Mouse (Mus musculus) heart, postnatal 14 days (tissue): ENCODE data around the gene Lonp2. TPM values are rescaled to one million over a fixed set of nuclear protein-coding genes. Genes with fewer than 3 reads are reported as not detected.

ENCODE experiments used
- DNase-seq, 2 experiments: peaks; one replicate each; pipeline ENCODE4 v3.0.0; 2021 to 2022
- intact Hi-C: fragments of 180-260 bp; cut with DNase I; formaldehyde crosslinking; loops from one replicate; pipeline ENCODE4 v1.15.1; 2025
- total RNA-seq, 2 experiments: library from RNA; stranded (reverse); gene quantifications; 2 replicates each; pipeline ENCODE4 v1.2.3; 2021

Lonp2 gene
- total RNA-seq, 2 experiments from 2014 or later = 60.2 to 62.4 TPM

- no peak for DNase-seq
- intact Hi-C loops = no loop called here
These were observed 78.6 kb downstream of the Lonp2 start for GRCm38 (mm10) chr8:86702453-86702852.

GRCm38 (mm10) chr8:86705317-86705716 lies 81.5 kb downstream of the Lonp2 start:
- intact Hi-C loops = no loop called here
- DNase-seq = no peak

- intact Hi-C loops = no loop called here
- no peak for DNase-seq
These were observed 82.9 kb downstream of the Lonp2 start for GRCm38 (mm10) chr8:86706756-86707155.

DNA sequence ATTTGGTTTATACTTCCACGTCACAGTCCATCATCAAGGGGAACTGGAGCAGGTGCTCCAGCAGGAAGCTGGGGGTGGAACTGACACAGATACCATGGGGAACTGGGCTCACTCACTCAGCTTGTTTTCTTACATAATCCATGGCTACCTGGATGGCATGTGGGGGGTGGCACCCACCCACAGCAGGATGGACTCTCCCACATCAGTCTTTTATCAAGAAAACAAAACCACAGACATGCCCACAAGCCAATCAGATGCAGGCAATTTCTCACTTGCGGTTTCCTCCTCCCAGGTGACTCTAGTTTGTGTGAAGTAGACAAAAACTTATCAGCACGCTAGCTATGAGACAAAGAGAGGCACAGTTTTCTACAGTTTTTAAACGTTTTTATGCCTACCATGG lies 84.0 kb downstream of the Lonp2 start:
- intact Hi-C loops = no loop called here
- DNase-seq = no peak

DNA sequence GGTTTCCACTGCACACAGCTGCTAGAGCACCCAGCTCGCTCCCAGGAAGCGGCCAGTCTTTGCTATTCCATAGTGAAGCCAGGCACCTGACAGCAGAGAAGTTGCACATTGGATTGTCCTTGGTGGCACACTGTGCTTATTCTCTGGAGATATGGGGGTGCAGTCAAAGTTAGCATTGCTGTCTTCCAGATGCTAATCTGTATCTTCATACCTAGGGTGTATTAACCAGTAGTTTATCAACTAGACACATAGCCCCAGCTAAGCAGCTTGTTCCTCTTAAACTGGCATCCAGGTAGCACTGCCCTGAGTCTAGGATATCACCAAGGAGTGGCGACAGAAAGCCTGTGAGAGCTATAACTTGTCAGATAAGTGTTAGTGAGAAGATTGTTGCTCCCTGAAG lies 88.8 kb downstream of the Lonp2 start:
- intact Hi-C loops = no loop called here
- DNase-seq = no peak

DNA sequence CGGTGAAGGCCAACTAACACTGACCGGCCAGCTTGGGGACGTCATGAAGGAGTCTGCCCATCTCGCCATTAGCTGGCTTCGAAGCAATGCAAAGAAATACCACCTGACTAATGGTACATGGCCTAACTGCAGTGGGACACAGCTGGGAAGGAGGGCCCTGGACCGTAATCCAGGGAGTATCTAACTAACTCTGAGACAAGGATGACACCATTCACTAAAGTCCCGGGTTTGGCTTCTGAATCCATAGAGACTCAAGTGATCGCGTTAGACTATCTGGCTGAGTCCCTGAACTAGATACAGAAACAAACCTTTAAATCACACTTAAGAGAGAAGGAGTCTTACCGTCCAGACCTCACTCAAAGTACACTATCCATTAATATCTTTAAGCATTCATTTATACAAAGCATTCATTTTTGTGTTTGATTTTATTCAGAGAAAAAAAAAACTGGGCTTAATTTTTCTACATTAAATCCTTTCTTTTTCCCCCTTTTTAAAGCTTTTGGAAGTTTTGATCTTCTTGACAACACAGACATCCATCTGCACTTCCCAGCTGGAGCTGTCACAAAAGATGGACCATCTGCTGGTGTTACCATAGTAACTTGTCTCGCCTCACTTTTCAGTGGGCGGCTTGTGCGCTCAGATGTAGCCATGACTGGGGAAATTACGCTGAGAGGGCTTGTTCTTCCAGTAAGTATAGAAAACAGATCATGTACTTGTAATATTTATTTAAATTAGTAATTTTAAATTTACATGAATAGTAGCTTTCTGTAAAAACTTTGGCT lies 89.8 kb downstream of the Lonp2 start:
- no peak for DNase-seq
- intact Hi-C loops = no loop called here

DNA sequence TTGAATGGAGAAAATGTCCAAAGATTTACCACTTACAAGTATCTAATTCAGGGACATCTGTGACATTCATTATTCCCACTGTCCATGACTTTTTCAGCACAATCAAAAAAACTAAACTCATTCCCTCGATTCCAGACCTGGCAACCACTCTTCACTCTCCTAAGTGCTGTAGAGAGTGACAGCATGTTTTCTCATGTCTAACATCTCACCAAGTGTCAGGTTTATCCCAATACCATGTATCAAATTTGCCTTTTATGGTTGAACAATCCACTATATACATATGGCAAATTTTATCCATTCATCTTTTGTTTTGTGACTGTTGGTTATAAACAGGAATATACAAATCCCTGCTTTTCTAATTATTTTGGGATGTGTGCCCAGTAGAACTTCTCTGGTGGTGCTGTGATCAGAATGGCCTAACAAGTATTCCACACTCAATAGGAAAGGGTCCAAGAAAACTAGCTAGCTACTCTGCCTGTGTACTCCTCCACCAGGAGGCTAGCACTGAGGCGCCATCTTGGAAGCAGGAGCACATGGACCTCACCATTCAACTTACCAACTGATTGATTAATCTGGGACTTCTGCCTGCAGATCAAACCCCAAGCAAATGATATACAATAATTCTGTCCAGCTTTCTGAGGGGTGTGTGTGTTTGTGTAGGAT lies 94.6 kb downstream of the Lonp2 start:
- no peak for DNase-seq
- intact Hi-C loops = no loop called here

GRCm38 (mm10) chr8:86719368-86719767 lies 95.5 kb downstream of the Lonp2 start:
- DNase-seq = no peak
- intact Hi-C loops = no loop called here

DNA sequence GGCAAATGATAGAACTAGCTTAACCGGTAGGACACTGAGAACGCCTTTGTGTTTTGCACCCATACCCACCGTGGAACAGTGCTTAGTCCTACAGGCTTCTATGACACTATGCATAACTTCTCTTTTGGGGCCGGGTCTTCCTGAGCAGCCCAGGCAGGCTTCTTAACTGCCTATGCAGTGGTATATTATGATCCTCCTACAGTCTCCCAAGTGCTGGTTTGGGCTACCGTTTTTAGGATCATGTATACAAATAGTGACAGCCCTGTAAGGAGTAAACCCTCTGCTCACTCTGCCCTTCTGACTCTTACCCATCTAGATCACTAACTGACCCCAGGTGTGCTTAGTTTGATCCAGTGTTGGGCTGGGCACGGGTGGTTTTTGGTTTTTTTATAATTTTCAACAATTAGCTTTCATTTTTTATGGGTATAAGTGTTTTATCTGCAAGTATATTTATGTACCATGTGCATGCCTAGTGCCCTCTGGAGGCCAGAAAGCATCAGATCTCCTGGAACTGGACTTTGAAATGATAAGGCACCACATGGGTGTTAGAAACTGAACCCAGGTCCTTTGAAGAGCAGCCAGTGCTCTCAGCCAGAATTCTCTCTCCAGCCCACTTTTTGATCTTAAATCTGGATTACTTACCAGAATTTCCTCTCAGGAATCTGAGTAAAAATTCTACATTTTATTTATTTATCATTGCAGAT lies 97.1 kb downstream of the Lonp2 start:
- intact Hi-C loops = no loop called here
- DNase-seq = no peak

DNA sequence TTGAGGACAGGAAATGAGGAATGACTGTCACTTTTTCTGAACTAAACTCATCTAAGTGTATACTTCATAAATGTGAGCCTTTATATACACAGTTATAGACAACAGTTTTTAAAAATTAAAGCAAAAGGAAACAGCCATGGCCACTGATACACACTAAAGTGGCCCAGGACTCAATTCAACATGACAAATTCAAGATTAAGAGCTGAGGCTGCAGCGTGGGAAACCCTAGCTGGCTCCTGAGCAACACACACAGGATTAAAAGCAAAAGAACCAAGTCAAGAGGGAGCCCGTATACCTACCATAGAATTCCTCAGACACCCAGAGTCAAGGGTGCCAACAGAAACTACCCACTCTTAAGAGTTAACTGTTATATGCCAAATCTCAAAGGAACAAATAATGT lies 97.6 kb downstream of the Lonp2 start:
- DNase-seq = no peak
- intact Hi-C loops = no loop called here

DNA sequence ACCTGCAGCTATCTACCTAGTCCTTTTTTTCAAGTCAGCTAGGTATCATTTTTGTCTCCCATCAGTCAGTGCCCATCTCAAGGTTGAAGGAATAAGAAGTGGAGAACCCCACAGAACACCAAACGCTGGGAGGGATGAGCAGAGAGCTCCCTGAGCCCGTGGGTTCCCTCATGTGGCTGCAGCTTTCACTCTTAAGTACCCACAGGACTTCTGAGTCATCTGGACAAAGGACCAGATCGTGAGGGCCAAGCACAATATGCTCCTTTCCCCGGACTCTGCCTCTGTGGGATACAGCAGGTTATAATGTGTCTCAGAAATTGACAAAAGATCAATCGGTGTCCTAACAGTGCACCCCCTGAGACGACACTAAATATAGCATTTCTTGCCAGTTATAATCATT lies 103.1 kb downstream of the Lonp2 start:
- DNase-seq = no peak
- intact Hi-C loops = no loop called here

DNA sequence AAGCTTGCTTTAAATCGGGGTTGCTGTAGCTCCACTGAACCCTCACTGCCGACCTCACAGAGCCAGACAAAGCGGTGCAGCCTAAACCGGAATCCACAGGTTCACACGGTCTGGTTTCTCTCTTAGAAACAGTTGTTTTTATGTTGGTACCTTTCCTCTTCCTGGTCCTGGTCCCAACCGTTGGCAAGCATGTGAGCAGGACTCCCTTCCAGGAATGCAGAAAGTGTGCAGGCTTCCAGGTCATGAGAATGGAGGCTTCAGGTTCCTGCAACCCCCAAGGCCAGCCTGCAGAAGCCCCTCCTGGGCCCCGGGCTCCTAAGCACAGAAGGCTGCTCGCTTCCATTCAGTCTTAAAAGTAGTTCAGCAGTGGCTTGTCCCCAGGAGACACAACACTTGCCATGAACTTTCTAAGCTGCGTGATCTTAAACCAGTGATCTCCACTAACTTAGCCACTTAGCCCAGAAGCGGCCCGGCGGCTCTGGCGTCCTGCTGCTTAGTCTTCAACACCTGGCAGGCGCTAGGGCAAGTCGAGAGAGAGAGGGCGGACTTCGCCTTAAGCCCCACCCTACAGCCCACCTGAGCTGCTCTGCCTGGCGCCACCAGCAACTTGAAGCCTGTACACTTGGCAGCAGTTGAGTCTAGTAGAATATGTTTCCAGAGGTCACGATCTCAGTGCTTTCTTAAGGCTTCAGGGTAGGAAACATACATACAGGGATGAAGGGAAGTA lies 104.5 kb downstream of the Lonp2 start:
- peak in 1 of 2 experiments; percentile 14 for DNase-seq
- intact Hi-C loops = no loop called here

DNA sequence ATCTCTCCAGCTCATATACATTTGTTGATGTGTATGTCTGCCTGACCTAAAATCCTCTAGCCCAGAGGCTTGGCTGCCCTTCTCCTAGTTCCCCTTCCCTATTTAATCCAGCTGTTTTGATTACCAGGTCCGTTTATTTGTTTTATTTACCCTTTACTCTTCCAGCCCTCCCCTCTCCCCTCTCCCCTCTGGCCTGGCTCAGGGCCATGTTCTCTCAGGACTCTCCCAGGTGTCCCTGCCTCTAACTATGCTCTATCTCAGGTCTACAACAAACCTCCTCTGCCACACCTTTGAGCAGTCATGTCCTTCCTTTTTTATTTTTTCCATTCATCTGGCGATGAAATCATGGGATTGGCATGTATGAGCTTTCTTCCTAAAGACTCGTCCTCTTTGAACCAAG lies 106.5 kb downstream of the Lonp2 start:
- DNase-seq = no peak
- intact Hi-C loops = no loop called here

DNA sequence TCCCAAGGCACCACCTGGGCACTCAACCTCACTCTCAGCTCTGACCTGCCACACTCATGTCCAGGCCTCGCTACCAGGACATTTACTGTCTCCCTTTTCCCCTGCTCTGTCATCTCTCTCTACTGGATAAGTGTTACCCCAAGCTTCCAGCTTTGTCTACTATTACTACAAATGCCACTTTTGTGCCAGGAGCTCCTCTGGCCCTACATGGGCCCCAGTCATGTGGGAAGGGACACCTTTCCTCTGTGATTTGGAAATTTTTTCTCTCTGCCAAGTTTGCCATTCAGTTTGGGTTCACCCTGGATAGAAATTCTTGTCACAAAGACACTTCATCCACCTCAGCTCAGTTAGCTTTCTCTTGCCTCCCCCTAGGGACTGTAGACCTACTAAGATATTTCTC lies 107.0 kb downstream of the Lonp2 start:
- intact Hi-C loops = no loop called here
- DNase-seq = no peak

DNA sequence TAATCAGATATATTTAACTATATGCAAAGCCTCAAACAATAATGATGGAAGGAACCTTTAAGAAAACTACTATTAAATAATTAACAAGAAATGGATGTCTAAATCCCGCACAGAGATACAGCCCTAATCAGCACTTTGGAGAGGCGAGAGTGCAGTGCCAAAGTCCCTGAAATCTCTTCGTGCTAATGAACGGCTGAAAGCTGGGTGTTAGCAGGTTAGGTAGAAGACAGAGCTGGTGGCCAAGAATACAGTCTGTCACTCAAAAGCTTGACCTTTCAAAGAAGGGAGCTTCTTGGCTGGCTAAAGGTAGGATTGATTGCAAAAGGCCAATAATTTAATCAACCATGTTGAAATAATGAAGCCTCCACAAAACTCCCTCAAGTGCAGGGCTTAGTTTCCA lies 110.3 kb downstream of the Lonp2 start:
- DNase-seq = no peak
- intact Hi-C loops = no loop called here

GRCm38 (mm10) chr8:86734954-86735353 lies 111.1 kb downstream of the Lonp2 start:
- DNase-seq = no peak
- intact Hi-C loops = no loop called here

- no peak for DNase-seq
- intact Hi-C loops = no loop called here
These were observed 111.7 kb downstream of the Lonp2 start for GRCm38 (mm10) chr8:86735446-86736111.

DNA sequence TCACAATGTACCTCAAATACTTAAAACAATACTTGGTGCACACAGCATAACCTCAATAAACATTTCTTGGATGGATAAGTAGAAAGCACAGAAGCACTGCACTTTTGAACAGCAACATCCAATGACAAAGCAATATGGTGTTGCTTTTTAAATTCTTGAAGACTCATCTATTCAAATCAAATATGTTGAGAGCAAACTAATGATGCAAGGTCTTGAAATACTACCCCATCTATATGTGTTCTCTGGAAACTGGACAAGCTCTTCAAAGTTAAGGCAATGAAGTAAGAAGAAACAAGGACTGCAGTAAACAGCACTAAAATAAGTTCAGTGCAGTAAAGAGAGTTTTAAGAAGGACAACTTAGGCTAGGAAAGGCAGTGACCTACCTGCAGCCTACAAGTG lies 117.1 kb downstream of the Lonp2 start:
- DNase-seq = no peak
- intact Hi-C loops = loop anchor here (5.0 kb wide), 1 partner anchor 114 kb away; no protein-coding TSS in a partner anchor

DNA sequence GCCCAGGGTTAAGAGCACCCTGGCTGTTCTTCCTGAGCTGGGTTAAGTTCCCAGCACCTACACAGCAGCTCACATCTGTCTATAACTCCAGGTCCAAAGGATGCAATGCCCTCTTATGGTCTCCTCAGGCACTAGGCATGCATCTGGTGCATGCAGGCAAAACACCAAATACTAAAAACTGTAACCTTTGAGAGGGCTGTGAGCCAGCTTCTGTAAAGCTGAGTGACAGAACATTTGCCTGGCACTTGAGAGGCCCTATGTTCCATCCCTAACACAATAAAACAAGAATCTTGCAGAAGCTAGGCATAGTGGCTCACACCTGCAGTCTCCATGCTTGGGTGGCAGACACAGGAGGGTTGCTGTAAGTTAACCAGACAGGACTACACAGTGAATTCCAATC lies 117.8 kb downstream of the Lonp2 start:
- intact Hi-C loops = loop anchor here (5.0 kb wide), 1 partner anchor 114 kb away; no protein-coding TSS in a partner anchor
- no peak for DNase-seq

GRCm38 (mm10) chr8:86742605-86743345 lies 118.9 kb downstream of the Lonp2 start:
- intact Hi-C loops = loop anchor here (5.0 kb wide), 1 partner anchor 115 kb away; no protein-coding TSS in a partner anchor
- DNase-seq = no peak
